ENCODE assay signal across 20 mouse cellular contexts in genomic region chrX:164173880-164174279, GRCm38 (mm10). TPM values are rescaled to one million over a fixed set of nuclear protein-coding genes. Genes with fewer than 3 reads are reported as not detected.
"Had no signal": no experiment of that assay in that cellular context is flagged by ENCODE, and none has a peak within 500 bp of the region (broad histone marks: within the 10 kb centered on the region; RNA-seq: fewer than 3 reads in every experiment).

No protein-coding gene starts in this region.

- H3K27ac ChIP-seq: midbrain, embryonic 10.5 days; midbrain, embryonic 12.5 days; neural tube, embryonic 13.5 days; neural tube, embryonic 15.5 days had no signal

- H3K9me3 ChIP-seq: midbrain, embryonic 10.5 days; midbrain, embryonic 12.5 days; neural tube, embryonic 13.5 days; neural tube, embryonic 15.5 days had no signal

- H3K4me2 ChIP-seq: lung, embryonic 14.5 days; midbrain, embryonic 12.5 days; neural tube, embryonic 13.5 days; neural tube, embryonic 15.5 days had no signal

- ATAC-seq: midbrain, embryonic 16.5 days had no signal

- DNase-seq: lung, adult 18-20 months; lung, embryonic 14.5 days; lung, postnatal 10 days; lung, postnatal 4 days; midbrain, embryonic 14.5 days; retina, postnatal 1 day; right cerebral cortex, adult 18-20 months; right cerebral cortex, postnatal 25 days; right cerebral cortex, postnatal 4 days; spleen, adult 18-20 months; thymus, adult 2 months; thymus, postnatal 25 days; thymus, postnatal 4 days had no signal

- H3K9ac ChIP-seq: lung, embryonic 14.5 days; midbrain, embryonic 12.5 days; neural tube, embryonic 13.5 days; neural tube, embryonic 15.5 days had no signal

- H3K4me3 ChIP-seq: midbrain, embryonic 10.5 days; midbrain, embryonic 12.5 days; myocyte; neural tube, embryonic 13.5 days; neural tube, embryonic 15.5 days had no signal

- H3K36me3 ChIP-seq: midbrain, embryonic 10.5 days; midbrain, embryonic 12.5 days; neural tube, embryonic 13.5 days; neural tube, embryonic 15.5 days had no signal

- H3K4me1 ChIP-seq: midbrain, embryonic 10.5 days; midbrain, embryonic 12.5 days; neural tube, embryonic 13.5 days; neural tube, embryonic 15.5 days had no signal

RNA-seq across cellular contexts. Expression of gene Ace2, which starts 34.7 kb away (rescaled TPM):
- total RNA-seq: megakaryocyte-erythroid progenitor cell, adult 5-6 weeks had no signal
- polyA plus RNA-seq: midbrain, embryonic 12.5 days; myocyte; neural tube, embryonic 13.5 days had no signal
